Mouse (Mus musculus) forebrain, embryonic 12.5 days (tissue): ENCODE results near the gene Prmt3. TPM values are rescaled to one million over a fixed set of nuclear protein-coding genes. Genes with fewer than 3 reads are reported as not detected.

ENCODE experiments used
- polyA plus RNA-seq: library from polyadenylated mRNA; unstranded; fragments of >200 nt; fragmentation: Nextera tagmentation; extraction: Ambion mirVana; gene quantifications from 2 replicates; pipeline ENCODE4 v1.2.1, GENCODE M21; 2016

Gene Prmt3
- polyA plus RNA-seq, 1 experiment from 2014 or later: 60.1 TPM

Other genes starting within 250 kb of the Prmt3 start
- 28.6 and 35.3 TPM in 2 replicates for gene Dbx1, start 141.5 kb upstream of the Prmt3 start, polyA plus RNA-seq
- gene Htatip2, start 19.2 kb upstream of the Prmt3 start, polyA plus RNA-seq: 2.9 and 3.6 TPM in 2 replicates
- gene Slc6a5, start 131.8 kb downstream of the Prmt3 start, polyA plus RNA-seq: not detected in 2 replicates
- 2.1 and 2.2 TPM in 2 replicates for gene Nell1, start 196.5 kb downstream of the Prmt3 start, polyA plus RNA-seq